Mouse (Mus musculus) forebrain, postnatal 0 days (tissue): ENCODE measurements around the gene Rrh. TPM values are rescaled to one million over a fixed set of nuclear protein-coding genes. Genes with fewer than 3 reads are reported as not detected.
A peak's percentile ranks its signal among the peaks of the same experiment; 100 is the strongest.

Experiments
- ATAC-seq: fragments of 200-750 bp; cut with Nextera tagmentation; 2 replicates; pipeline ENCODE4 v1.8.0; 2017; ENCODE audit warnings: mild to moderate bottlenecking, moderate library complexity
- DNase-seq: peaks from one replicate; pipeline ENCODE4 v3.0.0-alpha.2; 2015
- H3K27ac ChIP-seq: fragments of 300-500 bp; sonication (generic); 2 replicates; pipeline ENCODE4 v1.5.1; 2014; ENCODE audit warnings: low read depth, mild to moderate bottlenecking, antibody characterized with exemption, low read length, moderate library complexity, mixed read lengths
- H3K27me3 ChIP-seq: fragments of 300-500 bp; sonication (generic); 2 replicates; pipeline ENCODE4 v1.6.1; 2014; ENCODE audit warnings: mild to moderate bottlenecking, low read length, mixed read lengths; ENCODE audit not compliant: insufficient read depth
- H3K36me3 ChIP-seq: fragments of 300-500 bp; sonication (generic); 2 replicates; pipeline ENCODE4 v1.6.1; 2014; ENCODE audit warnings: mild to moderate bottlenecking, moderate library complexity; ENCODE audit not compliant: insufficient read depth
- H3K4me1 ChIP-seq: fragments of 300-500 bp; sonication (generic); 2 replicates; pipeline ENCODE4 v1.6.1; 2014; ENCODE audit warnings: antibody characterized with exemption; ENCODE audit not compliant: insufficient read depth
- H3K4me2 ChIP-seq: fragments of 300-500 bp; sonication (generic); 2 replicates; pipeline ENCODE4 v1.6.1; 2014; ENCODE audit warnings: low read depth, mild to moderate bottlenecking, moderate library complexity
- H3K4me3 ChIP-seq: fragments of 300-500 bp; sonication (generic); 2 replicates; pipeline ENCODE4 v1.5.1; 2014; ENCODE audit warnings: low read depth, low read length, mixed read lengths
- H3K9ac ChIP-seq: fragments of 300-500 bp; sonication (generic); 2 replicates; pipeline ENCODE4 v1.6.1; 2014; ENCODE audit warnings: mild to moderate bottlenecking
- H3K9me3 ChIP-seq: fragments of 300-500 bp; sonication (generic); 2 replicates; pipeline ENCODE4 v1.6.1; 2016; ENCODE audit warnings: low read length
- CTCF ChIP-seq: sonication (generic); IDR thresholded peaks from 2 replicates; pipeline ENCODE4 v1.5.1; 2016; ENCODE audit warnings: antibody characterized with exemption, control low read depth, low read depth
- WGBS: fragments of 180-500 bp; shearing (Covaris S2); extraction: QIAGEN DNeasy Blood & Tissue Kit; methylation state at CpG from one replicate; pipeline ENCODE4 v1.1.7; 2014; 5-methylcytosine and 5-hydroxymethylcytosine counted together
- polyA plus RNA-seq: library from polyadenylated mRNA; unstranded; fragments of >200 nt; fragmentation: Nextera tagmentation; extraction: Ambion mirVana; gene quantifications from 2 replicates; pipeline ENCODE4 v1.2.1, GENCODE M21; 2015
- total RNA-seq: library from RNA; depleted of rRNA; stranded (reverse); fragments of >200 nt; gene quantifications from 2 replicates; pipeline ENCODE4 v1.2.3, GENCODE M21; 2014; rRNA removed

Rrh gene
- total and polyA plus RNA-seq, 2 experiments from 2014 or later = 0.11 to 2.8 TPM

- peak within 1 kb of the TSS; percentile 44 for H3K9ac ChIP-seq
- no peaks in the 10 kb centered on the region for H3K9me3 ChIP-seq
- peak within 1 kb of the TSS; percentile 62 for H3K4me2 ChIP-seq
- DNase-seq (peak; percentile 20), ATAC-seq (peak; percentile 76)
- H3K27me3 ChIP-seq = no peaks in the 10 kb centered on the region
- TF ChIP-seq CTCF = no peak
- 0 out of 2 replicates have a peak, but pooled peaks cover 8% of the 10 kb centered on the region for H3K4me1 ChIP-seq
- H3K4me3 ChIP-seq = peak within 1 kb of the TSS; percentile 35
- WGBS = 5% methylated on average over 20 of the region's 20 CpGs
- no peak within 1 kb of the TSS for H3K27ac ChIP-seq
- no peaks in the 10 kb centered on the region for H3K36me3 ChIP-seq
These were observed 67.5 kb downstream of the Rrh start, which contains the start of gene Egf for GRCm38 (mm10) chr3:129754650-129755604. Gene Egf, minus strand, starts transcription at chr3:129755316.

Other genes starting within 250 kb of the Rrh start
- gene Egf, start 67.3 kb downstream of the Rrh start, total RNA-seq = 2.5 and 7.8 TPM in 2 replicates
- gene Egf, start 67.3 kb downstream of the Rrh start, polyA plus RNA-seq = 0.44 and 1.1 TPM in 2 replicates
- gene Lrit3, start 18.6 kb downstream of the Rrh start, total RNA-seq = not detected in 2 replicates
- gene Lrit3, start 18.6 kb downstream of the Rrh start, polyA plus RNA-seq = not detected in 2 replicates
- 7.1 and 9.0 TPM in 2 replicates for gene Gar1, start 8.8 kb upstream of the Rrh start, total RNA-seq
- 30.9 and 37.3 TPM in 2 replicates for gene Gar1, start 8.8 kb upstream of the Rrh start, polyA plus RNA-seq
- gene Cfi, start 13.3 kb upstream of the Rrh start, total RNA-seq = not detected in 2 replicates
- 0.24 and 0.33 TPM in 2 replicates for gene Cfi, start 13.3 kb upstream of the Rrh start, polyA plus RNA-seq
- 28.4 and 28.7 TPM in 2 replicates for gene Pla2g12a, start 56.0 kb upstream of the Rrh start, total RNA-seq
- 51.7 and 55.3 TPM in 2 replicates for gene Pla2g12a, start 56.0 kb upstream of the Rrh start, polyA plus RNA-seq
- gene Casp6, start 78.8 kb upstream of the Rrh start, total RNA-seq = 4.6 and 8.1 TPM in 2 replicates
- gene Casp6, start 78.8 kb upstream of the Rrh start, polyA plus RNA-seq = 17.6 and 19.7 TPM in 2 replicates
- gene Mcub, start 147.6 kb upstream of the Rrh start, total RNA-seq = 6.9 and 8.5 TPM in 2 replicates
- 10.3 and 10.9 TPM in 2 replicates for gene Mcub, start 147.6 kb upstream of the Rrh start, polyA plus RNA-seq
- 33.5 and 34.0 TPM in 2 replicates for gene Sec24b, start 239.0 kb upstream of the Rrh start, total RNA-seq
- 18.1 and 24.3 TPM in 2 replicates for gene Sec24b, start 239.0 kb upstream of the Rrh start, polyA plus RNA-seq